Mouse (Mus musculus) embryonic facial prominence, embryonic 14.5 days (tissue): ENCODE results near the gene Rad23b. TPM values are rescaled to one million over a fixed set of nuclear protein-coding genes. Genes with fewer than 3 reads are reported as not detected.
"Not testable (repeated sequence)": the region's sequence is repeated elsewhere in the genome, so short reads cannot be mapped to it uniquely, and the experiment has no call there.

Experiments
- ATAC-seq: fragments of 200-750 bp; cut with Nextera tagmentation; 2 replicates; pipeline ENCODE4 v1.8.0; 2017; ENCODE audit warnings: low read depth, moderate number of reproducible peaks, moderate TSS enrichment
- DNase-seq: peaks from one replicate; pipeline ENCODE4 v3.0.0-alpha.2; 2015; ENCODE audit warnings: low spot score
- H3K27ac ChIP-seq: fragments of 300-500 bp; sonication (generic); replicated peaks from 2 replicates; pipeline ENCODE4 v1.5.1; 2014; ENCODE audit warnings: low read depth, mild to moderate bottlenecking, low read length, moderate library complexity
- H3K27me3 ChIP-seq: fragments of 300-500 bp; sonication (generic); replicated peaks from 2 replicates; pipeline ENCODE4 v1.6.1; 2014; ENCODE audit warnings: low read length; ENCODE audit not compliant: control insufficient read depth, insufficient read depth
- H3K36me3 ChIP-seq: fragments of 300-500 bp; sonication (generic); 2 replicates; pipeline ENCODE4 v1.6.1; 2014; ENCODE audit warnings: low read length, mixed read lengths; ENCODE audit not compliant: control insufficient read depth, insufficient read depth
- H3K4me1 ChIP-seq: fragments of 300-500 bp; sonication (generic); 2 replicates; pipeline ENCODE4 v1.6.1; 2014; ENCODE audit warnings: antibody characterized with exemption, low read length; ENCODE audit not compliant: control insufficient read depth, insufficient read depth
- H3K4me2 ChIP-seq: fragments of 300-500 bp; sonication (generic); 2 replicates; pipeline ENCODE4 v1.6.1; 2014; ENCODE audit warnings: low read depth, mild to moderate bottlenecking, low read length, moderate library complexity, mixed read lengths
- H3K4me3 ChIP-seq: fragments of 300-500 bp; sonication (generic); 2 replicates; pipeline ENCODE4 v1.5.1; 2014; ENCODE audit warnings: low read depth, mild to moderate bottlenecking, low read length
- H3K9ac ChIP-seq: fragments of 300-500 bp; sonication (generic); 2 replicates; pipeline ENCODE4 v1.6.1; 2014; ENCODE audit warnings: low read depth, mild to moderate bottlenecking, low read length, moderate library complexity, mixed read lengths
- H3K9me3 ChIP-seq: fragments of 300-500 bp; sonication (generic); 2 replicates; pipeline ENCODE4 v1.6.1; 2016; ENCODE audit warnings: low read length; ENCODE audit not compliant: control insufficient read depth
- WGBS: fragments of 180-500 bp; shearing (Covaris S2); extraction: QIAGEN DNeasy Blood & Tissue Kit; methylation state at CpG from one replicate; pipeline ENCODE4 v1.1.7; 2014; 5-methylcytosine and 5-hydroxymethylcytosine counted together
- polyA plus RNA-seq: library from polyadenylated mRNA; unstranded; fragments of >200 nt; fragmentation: Nextera tagmentation; extraction: Ambion mirVana; gene quantifications from 2 replicates; pipeline ENCODE4 v1.2.1, GENCODE M21; 2014

The Rad23b gene
- polyA plus RNA-seq, 1 experiment from 2014 or later, result 81.3 TPM

DNA sequence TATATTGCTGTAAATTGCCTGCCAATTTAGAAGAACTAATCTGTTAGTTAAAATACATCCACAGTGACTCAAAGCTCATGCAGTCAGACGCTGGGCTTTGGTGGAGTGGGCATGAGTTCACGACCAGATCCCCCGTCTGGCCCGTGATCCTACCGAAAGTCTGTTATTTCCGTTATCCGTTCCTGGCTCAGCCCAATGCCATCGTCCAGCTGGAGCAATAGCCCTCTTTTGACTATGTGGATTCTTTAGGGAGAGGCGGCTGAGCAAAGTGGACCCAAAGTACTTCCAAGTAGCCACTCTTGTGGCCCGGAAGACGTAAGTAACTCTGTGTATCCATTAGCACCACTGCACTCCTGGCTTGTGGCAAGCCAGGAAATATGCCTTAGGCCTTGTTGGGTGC lies 49.1 kb downstream of the Rad23b start:
- Histone ChIP-seq H3K27ac (no peak overlapping the region), H3K9ac (no peak overlapping the region), H3K27me3 (no peaks in the 10 kb centered on the region), H3K9me3 (0 out of 2 replicates have a peak, but pooled peaks cover 3% of the 10 kb centered on the region), H3K4me2 (no peak overlapping the region), H3K36me3 (no peaks in the 10 kb centered on the region), H3K4me3 (no peak overlapping the region), H3K4me1 (no peaks in the 10 kb centered on the region)
- 87% methylated on average over 11 of the region's 11 CpGs for WGBS
- ATAC-seq, result no peak
- no peak for DNase-seq

DNA sequence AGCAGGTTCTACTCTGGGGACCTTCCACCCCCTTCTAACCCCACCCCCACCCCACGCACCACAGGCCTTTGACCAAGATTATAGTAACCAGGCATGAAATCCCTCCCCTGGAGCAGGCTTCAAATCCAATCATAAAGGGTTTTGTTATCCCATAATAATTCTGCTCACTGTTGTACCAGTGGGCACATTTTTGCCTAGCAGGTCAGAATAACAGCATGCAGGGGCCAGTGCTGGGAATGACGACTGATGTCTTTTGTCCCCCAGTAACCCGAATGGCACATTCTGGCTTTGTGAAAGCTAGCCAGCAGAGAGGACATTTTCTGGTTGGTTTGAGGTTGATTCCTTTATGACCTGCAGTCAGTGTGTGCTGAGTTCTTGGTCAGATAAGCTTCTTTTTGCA lies 55.5 kb downstream of the Rad23b start:
- no peak overlapping the region for H3K4me3 ChIP-seq
- H3K36me3 ChIP-seq, result no peaks in the 10 kb centered on the region
- no peaks in the 10 kb centered on the region for H3K4me1 ChIP-seq
- H3K4me2 ChIP-seq, result no peak overlapping the region
- no peak for DNase-seq
- no peak overlapping the region for H3K27ac ChIP-seq
- no peaks in the 10 kb centered on the region for H3K27me3 ChIP-seq
- H3K9ac ChIP-seq, result no peak overlapping the region
- 59% methylated on average over 3 of the region's 3 CpGs for WGBS
- H3K9me3 ChIP-seq, result 0 out of 2 replicates have a peak, but pooled peaks cover 3% of the 10 kb centered on the region
- no peak for ATAC-seq

DNA sequence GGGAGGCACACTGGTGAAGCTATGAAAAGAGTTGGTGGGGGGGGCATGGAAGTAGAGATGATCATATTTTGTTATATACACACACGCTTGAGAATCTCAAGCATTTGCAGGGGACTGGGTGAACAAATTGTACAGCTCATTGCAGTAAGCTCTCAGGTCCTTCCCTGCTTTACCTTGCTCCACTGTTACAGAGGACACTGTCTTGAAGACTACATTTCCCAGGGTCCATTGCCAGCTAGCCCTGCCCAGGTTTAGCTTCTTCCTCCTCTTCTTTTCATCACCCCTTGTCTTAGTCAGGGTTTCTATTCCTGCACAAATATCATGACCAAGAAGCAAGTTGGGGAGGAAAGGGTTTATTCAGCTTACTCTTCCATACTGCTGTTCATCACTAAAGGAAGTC lies 56.7 kb downstream of the Rad23b start:
- Histone ChIP-seq H3K9ac (no peak overlapping the region), H3K4me1 (no peaks in the 10 kb centered on the region), H3K9me3 (no peaks in the 10 kb centered on the region), H3K27me3 (no peaks in the 10 kb centered on the region), H3K36me3 (no peaks in the 10 kb centered on the region), H3K4me2 (no peak overlapping the region), H3K4me3 (no peak overlapping the region), H3K27ac (no peak overlapping the region)
- 93% methylated on average over 1 of the region's 1 CpGs for WGBS
- ATAC-seq, result no peak
- DNase-seq, result no peak

DNA sequence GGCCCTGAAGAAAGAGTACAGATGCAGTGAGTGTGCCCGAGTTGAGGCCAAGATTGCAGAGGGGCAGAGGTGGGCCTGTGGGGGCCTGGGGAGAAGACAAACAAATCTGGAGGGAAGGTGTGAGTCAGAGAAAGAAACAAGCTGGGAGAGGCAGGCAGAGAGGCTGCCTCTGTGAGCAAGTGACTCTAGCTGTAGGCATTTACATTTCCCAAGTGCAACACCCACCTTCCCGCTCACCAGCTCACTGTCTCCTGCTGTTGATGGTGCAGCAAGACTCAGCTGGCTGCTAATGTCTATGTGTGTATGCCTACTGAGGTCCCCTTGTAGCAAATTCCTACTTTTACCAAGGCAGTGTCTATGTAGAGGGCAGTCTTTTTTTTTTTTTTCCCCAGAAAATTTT lies 58.2 kb downstream of the Rad23b start:
- Histone ChIP-seq H3K9me3 (no peaks in the 10 kb centered on the region), H3K4me3 (no peak overlapping the region), H3K4me2 (no peak overlapping the region), H3K27ac (no peak overlapping the region), H3K9ac (no peak overlapping the region), H3K27me3 (no peaks in the 10 kb centered on the region), H3K36me3 (no peaks in the 10 kb centered on the region), H3K4me1 (no peaks in the 10 kb centered on the region)
- 41% methylated on average over 2 of the region's 2 CpGs for WGBS
- ATAC-seq, result no peak
- no peak for DNase-seq

DNA sequence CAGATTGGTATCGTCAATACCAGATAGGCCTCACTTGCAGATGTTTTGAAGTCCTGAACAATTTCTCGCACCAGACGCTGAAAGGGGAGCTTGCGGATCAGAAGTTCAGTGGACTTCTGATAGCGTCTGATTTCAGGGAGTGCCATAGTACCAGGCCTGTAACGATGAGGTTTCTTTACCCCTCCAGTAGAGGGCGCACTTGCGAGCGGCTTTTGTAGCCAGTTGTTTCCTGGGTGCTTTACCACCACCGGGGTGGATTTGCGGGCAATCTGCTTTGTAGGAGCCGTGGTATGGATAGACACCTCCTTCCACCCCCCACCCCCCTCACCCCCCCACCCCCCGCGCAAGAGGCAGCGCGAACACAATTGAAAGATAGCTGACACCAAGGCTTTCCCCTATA lies 59.2 kb downstream of the Rad23b start:
- ATAC-seq (no peak), DNase-seq (no peak)
- Histone ChIP-seq H3K4me3 (no peak overlapping the region), H3K27me3 (no peaks in the 10 kb centered on the region), H3K4me1 (no peaks in the 10 kb centered on the region), H3K36me3 (no peaks in the 10 kb centered on the region), H3K9ac (no peak overlapping the region), H3K4me2 (no peak overlapping the region), H3K9me3 (no peaks in the 10 kb centered on the region), H3K27ac (no peak overlapping the region)
- 95% methylated on average over 16 of the region's 16 CpGs for WGBS

DNA sequence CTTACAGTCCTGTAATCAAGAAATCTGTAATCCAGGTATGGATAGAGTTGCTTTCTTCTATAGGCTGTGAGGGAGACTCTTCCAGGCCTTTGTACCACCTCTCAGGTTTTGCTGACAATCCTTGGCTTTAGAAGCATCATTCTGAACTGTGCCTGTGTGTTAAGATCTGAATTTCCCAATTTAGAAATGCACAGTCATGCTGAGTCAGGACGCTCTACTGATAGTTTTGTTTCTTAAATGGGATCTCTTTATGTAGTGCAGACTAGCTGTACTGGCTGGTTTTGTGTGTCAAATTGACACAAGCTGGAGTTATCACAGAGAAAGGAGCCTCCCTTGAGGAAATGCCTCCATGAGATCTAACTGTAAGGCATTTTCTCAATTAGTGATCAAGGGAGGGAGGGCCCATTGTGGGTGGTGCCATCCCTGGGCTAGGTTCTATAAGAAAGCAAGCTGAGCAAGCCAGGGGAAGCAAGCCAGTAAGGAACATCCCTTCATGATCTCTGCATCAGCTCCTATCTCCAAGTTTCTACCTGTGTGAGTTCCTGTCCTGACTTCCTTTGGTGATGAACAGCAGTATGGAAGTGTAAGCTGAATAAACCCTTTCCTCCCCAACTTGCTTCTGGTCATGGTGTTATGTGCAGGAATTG lies 59.9 kb downstream of the Rad23b start:
- not testable (repeated sequence) for H3K4me2 ChIP-seq, ATAC-seq, H3K27me3 ChIP-seq, H3K4me1 ChIP-seq, DNase-seq, H3K27ac ChIP-seq, H3K9ac ChIP-seq, H3K36me3 ChIP-seq, H3K9me3 ChIP-seq, H3K4me3 ChIP-seq
- 91% methylated on average over 1 of the region's 1 CpGs for WGBS

DNA sequence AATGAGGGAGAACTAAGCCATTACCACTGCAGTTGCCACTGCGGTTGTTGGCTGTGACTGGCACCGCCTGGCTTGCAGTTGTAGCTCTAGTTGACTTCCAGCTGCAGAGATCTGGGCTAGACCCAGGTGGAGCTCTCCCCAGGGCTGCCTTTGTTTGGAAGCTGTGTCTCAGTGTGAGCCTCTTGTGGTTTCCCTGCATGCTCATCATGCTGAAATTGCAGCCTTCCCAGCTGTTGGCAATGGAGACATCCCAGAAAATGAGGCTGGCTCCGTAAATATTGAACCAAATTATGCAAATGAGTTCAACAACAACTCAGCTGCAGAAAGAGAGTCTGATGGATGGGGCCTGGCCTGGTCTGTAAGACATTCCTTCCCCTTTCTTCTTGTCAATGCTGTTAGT lies 66.0 kb downstream of the Rad23b start:
- H3K9ac ChIP-seq, result no peak overlapping the region
- H3K36me3 ChIP-seq, result no peaks in the 10 kb centered on the region
- WGBS, result 27% methylated on average over 3 of the region's 3 CpGs
- ATAC-seq (peak; percentile 86), DNase-seq (peak; percentile 79)
- H3K4me2 ChIP-seq, result no peak overlapping the region
- no peaks in the 10 kb centered on the region; the same call in none of the 2 replicates for H3K4me1 ChIP-seq
- 0 out of 2 replicates have a peak overlapping the region, but pooled peaks have one; percentile 39 for H3K27ac ChIP-seq
- H3K9me3 ChIP-seq, result no peaks in the 10 kb centered on the region
- no peak overlapping the region for H3K4me3 ChIP-seq
- H3K27me3 ChIP-seq, result no peaks in the 10 kb centered on the region

DNA sequence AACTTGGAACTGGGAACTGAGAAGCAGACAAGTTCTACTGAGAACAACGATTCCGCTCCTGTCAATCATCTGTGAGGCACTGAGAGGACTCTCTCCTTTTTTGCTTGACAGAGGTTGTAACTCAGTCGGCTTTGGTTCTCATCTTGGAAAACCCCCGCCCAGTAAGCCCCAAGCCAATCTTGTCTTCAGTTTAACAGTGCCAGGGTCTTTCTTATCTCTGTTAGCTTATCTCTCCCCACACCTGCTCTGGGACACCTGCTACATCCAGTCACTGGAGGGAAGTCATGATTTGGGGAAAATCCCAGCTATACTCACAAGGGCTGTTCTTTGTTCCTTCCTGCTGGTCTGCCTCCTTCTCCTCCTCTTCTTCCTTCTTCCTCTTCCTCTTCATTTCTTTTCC lies 76.4 kb downstream of the Rad23b start:
- no peak overlapping the region for H3K27ac ChIP-seq
- no peaks in the 10 kb centered on the region for H3K9me3 ChIP-seq
- H3K4me1 ChIP-seq, result no peaks in the 10 kb centered on the region
- 70% methylated on average over 4 of the region's 4 CpGs for whole genome bisulfite sequencing
- no peak overlapping the region for H3K9ac ChIP-seq
- H3K4me2 ChIP-seq, result no peak overlapping the region
- no peak overlapping the region for H3K4me3 ChIP-seq
- H3K27me3 ChIP-seq, result no peaks in the 10 kb centered on the region
- no peaks in the 10 kb centered on the region for H3K36me3 ChIP-seq
- no peak for ATAC-seq
- no peak for DNase-seq
